Mouse (Mus musculus): ENCODE data around the gene Chdh. TPM values are rescaled to one million over a fixed set of nuclear protein-coding genes. Genes with fewer than 3 reads are reported as not detected.

Chdh gene
- total RNA-seq, 2 experiments from 2014 or later = 0.35 to 0.56 TPM

DNA sequence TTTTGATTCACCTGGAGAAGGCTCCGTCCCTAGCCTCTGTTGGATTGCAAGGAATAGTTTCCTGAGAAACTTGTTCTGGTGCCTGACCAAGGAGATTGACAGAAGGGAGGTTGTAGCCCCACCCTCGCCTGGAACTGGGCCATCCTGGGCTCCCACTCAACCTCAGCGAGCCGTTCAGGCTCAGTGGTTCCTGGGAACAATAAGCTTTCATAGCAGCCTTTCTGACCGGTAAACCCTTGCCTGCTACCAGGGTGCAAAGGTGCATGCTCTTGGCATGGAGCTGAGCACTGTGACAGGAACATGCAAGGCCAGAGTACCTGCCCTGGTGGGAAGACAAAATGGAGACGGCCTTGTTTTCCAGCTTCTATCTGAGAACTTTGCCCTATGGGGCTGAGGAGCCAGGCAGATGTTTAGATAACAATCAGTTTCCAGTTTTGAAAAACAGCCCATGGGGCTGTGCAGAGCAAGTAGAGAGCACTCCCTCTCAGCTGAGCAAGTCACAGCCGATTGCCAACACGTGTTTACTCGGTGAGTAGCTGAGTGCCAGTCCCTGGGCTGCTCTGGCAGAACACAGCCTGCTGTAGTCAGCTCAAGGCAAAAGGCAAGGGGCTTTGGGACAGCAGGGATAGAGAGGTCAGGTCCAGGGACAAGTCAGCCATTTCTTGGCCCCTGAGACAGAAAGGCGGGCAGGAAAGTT is 1.2 kb downstream of the Chdh start:
- peak; percentile 63 to 68 for DNase-seq
- intact Hi-C loops (cut with DNase I) = no loop called here

DNA sequence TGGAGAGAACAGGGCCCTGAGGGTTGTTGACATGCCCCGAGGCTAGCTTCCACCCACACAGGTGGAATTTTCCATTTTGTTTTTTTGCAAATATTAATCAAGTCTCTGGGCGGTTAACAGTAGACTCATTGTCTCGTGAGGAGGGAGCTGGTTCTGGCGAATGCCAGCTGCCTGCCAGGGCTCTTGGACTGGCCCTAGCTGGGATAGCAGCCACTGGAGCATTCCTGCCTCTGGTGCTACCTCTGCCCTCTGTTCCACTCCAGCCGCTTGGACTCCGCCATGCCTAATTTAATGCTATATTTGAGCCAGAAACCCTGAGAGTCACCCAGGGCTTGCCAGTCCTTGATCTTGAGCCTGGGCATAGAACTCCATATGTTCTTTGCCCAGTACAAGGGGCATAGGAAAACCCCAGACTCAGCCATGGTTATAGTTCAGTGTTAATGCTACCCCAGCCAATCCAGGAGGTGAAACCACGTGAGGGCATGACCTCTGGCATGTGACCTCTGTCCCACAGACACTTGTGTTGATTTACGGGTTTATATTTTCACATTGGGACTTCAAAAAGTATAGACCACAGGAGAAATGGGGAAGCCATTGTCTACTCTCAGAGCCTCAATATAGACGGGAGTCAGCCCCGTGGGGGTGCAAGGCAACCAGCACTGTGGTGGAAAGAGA is 3.2 kb downstream of the Chdh start:
- intact Hi-C loops (cut with DNase I) = no loop called here
- DNase-seq = no peak

DNA sequence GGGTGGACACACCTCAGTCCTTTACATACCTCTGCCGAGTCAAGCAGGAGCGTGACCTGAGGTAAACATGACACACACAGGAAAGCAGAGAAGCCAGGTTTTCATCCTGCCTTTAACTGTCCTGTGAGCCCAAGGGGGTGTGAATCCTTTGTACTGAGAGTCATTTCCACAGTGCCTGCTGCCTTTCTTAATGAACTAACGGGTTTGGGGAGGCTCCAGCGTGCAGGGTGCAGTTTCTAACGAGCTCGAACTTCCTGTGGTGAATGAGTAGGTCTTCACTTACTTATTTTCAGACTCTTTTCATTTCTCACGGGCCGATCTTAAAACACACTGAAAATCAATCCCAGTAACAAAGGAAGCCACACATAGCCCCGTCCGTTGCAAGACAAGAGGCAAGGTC is 5.7 kb downstream of the Chdh start:
- DNase-seq = no peak
- intact Hi-C loops (cut with DNase I) = no loop called here

DNA sequence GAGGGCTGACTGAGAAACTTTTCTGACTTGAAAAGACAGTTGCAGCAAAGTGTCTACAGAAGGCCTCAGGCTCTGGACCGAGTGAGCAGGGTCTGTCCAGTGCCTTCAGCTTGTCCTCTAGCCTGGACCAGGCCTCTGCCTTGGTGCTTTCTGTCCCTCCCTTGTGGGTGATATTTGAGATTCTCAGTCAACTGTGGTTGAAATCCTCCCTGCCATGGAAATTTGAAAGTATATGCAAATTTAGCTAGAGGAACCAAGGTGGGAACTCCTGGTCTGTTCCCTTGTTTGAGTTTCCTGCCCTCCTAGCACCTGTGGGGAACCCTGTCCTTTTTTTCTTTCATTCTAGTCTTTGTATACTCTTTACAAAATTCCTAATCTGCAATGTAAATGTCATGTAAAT is 6.2 kb downstream of the Chdh start:
- DNase-seq = no peak
- intact Hi-C loops (cut with DNase I) = no loop called here

DNA sequence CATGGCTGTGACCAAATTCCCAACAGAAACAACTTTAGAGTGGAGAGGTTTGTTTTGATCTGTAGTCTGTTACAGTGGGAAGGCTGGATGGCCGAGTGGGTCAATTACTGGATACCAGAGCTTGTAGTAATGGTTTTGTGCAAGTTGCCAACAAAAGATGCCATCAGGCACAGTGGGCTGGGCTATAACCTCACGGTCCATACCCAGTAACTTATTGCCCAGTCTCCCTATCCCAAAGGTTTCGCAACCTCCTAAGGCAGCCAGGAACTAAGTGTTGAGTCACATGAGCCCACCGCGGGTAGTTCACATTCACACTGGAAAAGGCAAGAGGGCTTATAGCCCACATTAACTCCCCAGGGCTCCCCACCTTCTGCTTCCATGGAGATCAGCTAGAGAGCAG is 7.8 kb downstream of the Chdh start:
- DNase-seq = no peak
- intact Hi-C loops (cut with DNase I) = no loop called here

DNA sequence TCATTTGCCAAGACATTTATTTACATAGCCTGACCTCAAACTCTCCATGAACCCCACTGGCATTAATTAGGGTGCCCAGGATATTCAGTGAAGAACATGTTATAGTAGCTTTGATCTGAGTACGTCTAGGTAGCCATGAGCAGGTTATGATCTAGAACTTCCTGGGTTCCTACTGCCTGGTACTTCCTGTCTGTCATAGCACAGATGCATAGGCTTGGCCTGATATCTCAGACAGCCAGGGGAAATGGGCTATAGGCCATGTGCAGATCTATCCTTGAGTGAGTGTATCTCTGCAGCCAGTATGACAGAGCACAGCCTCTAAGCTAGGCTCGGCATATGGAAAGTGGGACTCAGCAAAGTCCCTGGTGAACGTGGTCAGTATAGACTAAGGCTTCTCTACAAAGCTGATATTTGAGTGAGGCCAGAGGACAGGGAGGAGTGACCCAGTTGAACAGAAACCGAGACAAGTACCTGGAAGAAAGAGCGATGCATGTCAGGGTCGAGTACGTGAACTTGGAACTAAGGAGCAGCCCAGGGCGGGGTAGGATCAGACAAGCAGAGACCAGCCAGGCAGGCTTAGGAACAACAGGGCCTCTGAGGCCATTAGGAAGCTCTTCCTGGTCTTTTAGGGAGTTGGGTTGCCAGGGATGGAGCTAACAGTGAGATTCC is 9.1 kb downstream of the Chdh start:
- DNase-seq = no peak
- intact Hi-C loops (cut with DNase I) = no loop called here

DNA sequence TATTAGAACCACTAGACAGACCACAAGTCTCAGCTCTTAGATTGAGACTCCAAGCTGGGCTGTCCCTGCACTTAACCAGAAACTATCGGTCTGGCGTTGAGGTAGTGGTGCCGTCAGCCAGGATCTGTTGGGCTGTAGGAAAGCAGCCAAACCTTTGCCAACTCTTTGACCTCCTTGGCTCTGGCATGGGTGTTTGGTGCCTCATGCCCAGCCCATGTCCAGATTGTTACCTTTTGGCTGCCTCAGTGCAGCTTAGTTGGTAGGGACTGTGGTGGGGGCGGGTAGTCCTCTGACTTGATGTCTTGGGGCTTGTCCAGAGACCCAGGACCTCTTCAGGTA is 9.6 kb downstream of the Chdh start:
- no peak for DNase-seq

DNA sequence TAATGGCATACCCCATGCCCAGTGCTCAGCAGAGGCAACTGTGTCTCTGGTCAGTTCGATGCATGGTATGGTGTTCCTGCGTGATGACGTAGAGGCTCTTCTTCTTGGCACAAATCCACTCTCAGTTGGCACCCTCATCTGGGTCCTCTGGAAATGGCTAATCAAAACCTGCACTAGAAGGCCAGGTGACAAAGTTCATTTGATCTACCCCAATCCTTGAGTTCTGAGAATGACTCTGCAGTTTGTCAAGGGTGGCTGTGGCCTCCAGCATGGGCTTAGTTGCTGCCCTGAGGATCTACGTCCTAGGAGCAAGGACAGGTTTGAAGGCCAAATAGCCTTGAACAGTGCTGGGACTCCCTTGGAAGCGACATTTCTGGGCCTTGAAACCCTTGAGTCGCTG is 10.0 kb downstream of the Chdh start:
- no peak for DNase-seq
- intact Hi-C loops (cut with DNase I) = no loop called here

More for the DNA sequence above, 9.6 kb downstream of the Chdh start:
- intact Hi-C loops (cut with DNase I) = no loop called here

DNA sequence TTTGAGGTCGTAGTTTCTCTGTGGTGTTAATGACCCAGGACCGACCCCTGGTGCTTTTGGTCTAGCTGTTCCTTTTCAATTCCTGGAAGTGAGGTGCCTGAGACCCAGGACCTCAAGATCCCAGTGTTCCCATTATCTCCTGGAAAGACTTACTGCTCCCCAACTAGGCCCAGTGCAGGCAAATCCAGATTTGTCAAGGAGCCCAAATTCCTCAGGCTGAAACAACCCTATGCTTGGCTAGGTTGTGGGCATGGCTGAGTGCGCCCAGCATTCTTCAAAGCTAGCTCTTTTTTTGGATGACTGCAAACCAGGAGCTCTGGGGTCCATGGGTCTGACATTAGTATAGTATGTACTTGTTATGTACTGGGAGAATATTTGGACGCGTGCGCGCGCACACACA is 10.6 kb downstream of the Chdh start:
- intact Hi-C loops (cut with DNase I) = no loop called here
- DNase-seq = no peak

DNA sequence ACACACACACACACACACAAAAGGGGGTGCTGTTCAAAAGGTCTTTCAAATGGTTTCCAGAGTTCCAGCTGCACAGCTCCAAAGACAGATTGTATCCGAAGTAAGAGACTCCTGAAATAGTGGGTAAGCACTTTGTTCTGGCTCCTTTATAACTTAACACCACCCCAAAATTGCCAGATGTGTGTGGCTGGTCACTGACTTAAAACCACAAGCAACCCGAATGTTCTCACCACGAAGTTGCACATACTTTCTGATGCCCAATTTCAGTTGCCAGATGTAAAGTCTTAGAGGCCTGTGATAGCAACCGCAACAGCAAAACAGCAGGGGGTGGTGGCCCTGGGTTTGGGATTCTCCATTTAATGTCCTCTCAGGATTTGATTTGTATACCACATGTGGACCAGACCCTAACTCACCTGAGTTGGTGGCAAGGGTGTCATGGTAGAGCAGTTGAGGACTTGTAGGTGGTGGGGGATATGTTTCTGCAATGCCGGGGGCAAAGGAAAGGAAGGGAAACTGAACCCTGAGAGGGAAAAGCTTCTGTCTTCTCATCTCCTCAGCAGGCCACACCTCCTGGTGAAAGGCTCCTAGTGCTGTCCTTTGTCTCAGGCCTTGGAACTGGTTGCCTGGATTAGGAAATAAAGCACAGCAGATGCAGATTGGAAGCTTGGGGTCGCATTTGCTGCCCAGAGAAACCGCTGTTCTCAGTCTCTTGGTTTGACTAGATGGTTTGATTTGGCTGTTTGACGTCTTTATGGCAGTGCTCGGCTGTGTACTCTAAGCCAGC is 11.2 kb downstream of the Chdh start:
- intact Hi-C loops (cut with DNase I) = no loop called here
- no peak for DNase-seq

DNA sequence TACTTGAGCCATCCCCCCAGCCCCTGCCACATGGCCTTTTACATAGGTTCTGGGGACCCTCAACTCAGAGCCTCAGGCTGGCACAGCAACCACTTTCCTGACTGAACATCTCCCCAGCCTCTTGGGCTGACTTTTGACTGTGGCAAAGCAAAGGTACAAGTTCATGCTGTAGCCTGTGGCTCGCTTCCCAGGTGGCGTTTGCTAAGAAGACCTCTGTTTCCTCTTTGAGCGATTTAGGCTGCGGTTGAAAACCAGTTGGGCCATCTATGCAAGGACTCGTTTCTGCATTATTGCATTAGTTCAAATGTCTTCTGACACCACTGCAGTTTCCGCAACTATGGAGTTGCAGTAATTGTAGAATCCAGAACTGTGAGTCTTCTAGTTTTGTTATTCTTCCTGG is 13.6 kb downstream of the Chdh start:
- intact Hi-C loops (cut with DNase I) = no loop called here
- no peak for DNase-seq

DNA sequence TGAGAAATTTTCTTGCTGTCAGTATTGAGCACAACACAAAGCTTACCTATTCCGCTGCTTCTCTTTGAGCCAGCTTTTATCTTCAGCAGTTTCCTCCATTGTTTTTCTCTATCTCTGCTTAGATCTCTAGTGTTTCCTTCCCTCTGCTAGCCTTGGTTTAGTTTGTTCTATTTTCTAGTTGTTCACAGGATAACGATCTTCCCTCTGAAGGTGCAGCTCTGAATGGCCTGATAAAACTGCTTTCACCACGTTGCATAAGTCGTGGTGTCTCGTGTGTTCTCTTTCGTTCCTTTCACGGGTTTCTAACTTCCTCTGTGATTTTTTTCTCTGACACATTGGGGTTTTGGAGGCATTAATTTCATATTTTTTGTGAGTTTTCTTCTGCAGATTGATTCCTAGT is 15.6 kb downstream of the Chdh start:
- no peak for DNase-seq
- intact Hi-C loops (cut with DNase I) = no loop called here

DNA sequence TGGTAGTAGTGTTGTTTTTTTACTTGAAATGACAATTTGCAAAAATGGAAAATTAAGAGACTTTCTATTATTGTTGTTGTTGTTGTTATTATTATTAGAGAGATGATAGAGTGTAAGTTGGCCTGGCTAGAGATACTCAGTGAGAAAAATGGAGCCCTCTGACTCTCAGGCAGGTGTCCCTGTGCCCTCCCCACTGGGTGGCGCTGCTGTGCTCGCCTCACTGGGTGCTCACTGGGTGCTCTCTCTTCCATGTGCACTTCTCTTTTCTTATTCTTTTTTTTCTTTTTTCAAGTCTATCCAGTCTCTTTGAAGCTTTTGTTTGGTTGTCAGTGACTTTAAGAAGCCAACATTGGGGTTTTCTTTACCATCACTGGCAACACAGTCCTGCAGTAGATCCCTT is 18.6 kb downstream of the Chdh start:
- DNase-seq = no peak
- intact Hi-C loops (cut with DNase I) = no loop called here

DNA sequence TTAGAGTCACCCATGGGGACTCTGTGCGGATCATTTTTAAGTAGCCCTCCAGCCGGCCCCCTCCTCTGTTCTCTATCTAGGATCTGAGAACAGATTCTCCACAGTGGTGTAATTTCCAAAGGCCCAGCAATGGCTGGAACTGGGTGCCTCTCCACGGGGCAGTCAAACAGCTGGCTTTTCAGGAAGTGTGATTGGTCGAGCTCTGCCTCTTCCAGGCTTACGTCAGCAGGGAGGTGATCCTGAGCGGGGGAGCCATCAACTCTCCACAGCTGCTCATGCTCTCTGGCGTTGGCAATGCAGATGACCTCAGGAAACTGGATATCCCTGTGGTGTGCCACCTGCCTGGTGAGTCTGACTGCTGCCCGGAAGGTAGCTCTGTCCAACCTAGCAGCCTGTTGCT is 24.6 kb downstream of the Chdh start:
- no peak for DNase-seq
- intact Hi-C loops (cut with DNase I) = no loop called here

DNA sequence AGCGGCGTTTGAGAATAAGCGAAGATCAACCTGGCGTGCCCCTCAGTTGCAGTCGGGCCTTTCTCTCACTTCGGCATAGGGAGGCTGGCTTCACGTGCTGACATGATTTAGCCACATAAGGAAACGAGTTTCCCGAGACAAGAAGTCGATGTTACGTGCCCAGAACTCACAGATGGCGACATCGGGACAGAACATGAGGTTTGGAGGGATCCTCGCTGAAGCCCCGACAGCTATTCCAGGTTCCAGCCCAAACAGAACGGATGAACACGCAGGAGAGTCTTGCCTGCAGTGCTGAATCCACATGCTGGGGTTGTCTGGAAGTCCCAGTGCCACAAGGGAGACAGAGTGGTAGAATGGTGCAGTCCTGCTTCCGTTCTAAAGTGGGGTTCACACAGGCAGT is 29.6 kb downstream of the Chdh start:
- no peak for DNase-seq

DNA sequence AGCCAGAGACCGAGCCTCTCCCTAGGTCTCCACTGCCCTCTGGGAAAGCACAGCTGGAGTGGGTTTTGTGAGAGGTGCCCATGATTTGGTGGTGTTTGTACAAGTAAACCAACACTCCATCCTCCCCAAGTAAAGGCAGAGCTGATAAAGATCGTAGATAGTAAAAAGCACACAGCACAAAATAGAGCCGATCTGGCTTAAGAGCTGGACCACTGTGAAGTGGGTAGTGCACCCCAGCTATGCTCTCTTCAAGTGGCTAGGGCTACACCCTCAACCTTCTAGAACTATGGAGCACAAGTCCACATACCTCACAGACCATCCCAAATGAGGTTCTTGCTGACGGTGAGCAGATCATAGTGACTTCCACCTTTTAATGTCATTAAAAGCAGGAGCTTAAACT is 30.6 kb downstream of the Chdh start:
- intact Hi-C loops (cut with DNase I) = no loop called here
- no peak for DNase-seq

More for the DNA sequence above, 29.6 kb downstream of the Chdh start:
- intact Hi-C loops (cut with DNase I) = no loop called here

DNA sequence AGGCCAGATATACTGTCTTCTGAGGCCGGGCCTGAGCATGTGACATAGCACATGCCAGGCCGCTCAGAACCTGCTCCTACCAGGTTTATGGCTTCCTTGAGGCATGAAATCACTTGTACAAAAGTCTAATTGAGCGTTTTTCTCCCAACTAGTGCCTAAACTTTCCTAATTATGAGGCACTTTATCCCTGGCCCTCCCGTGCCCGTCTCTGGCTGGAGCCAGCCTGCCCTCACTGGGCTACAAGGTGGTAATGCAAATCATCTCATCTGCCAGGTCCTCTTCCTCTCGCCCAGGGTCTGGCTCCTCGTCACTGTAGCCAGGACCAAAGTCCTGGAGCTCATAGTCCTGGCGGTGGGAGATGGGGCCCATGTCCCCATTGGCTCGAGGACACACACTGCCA is 33.0 kb downstream of the Chdh start:
- intact Hi-C loops (cut with DNase I) = no loop called here
- DNase-seq = no peak

DNA sequence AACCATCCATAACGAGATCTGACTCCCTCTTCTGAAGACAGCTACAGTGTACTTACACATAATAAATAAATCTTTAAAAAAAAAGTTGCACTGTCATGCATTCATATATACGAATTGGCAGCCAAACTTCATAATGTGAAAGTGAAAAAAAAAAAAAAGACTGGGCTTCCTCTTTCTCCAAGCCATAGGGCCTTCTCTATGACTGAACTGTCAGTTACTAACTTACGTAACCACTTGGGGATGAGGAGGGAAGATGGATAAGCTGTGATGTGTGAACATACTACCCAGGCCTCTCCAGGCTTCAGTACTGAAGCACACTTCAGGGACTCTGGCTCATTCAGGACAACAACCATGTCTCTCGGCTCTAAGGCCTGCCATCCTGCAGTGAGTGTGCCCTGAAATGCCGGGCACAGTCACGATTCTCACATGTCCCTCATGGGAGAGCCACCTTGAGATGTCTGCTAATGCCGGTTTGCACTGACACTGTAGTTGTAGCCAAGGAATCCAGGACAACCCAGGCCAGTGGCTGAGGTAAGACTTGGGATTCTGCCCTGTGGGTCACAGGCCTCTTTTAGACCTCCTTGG is 34.6 kb downstream of the Chdh start:
- intact Hi-C loops (cut with DNase I) = no loop called here
- DNase-seq = peak; percentile 28 to 40

DNA sequence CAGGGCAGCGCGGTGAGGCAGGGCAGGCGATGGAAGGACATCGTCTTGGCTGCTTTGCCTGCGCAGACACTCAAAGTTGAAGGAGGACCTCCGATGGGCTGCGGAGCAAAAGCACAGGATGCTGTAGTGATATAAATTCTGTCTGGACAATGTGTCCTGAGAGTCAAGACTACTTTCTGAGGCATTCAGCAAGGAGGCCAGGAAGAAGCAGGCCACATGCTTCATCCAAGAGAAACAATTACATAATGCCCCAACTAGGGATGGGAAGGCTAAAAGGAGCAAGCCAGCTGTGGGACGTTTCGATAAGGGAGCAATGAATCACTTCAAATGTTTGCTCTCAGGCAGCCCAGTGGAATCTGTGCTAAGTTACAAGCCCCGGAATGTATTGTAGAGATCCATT is 36.4 kb downstream of the Chdh start:
- intact Hi-C loops (cut with DNase I) = no loop called here
- peak; percentile 22 to 49 for DNase-seq

DNA sequence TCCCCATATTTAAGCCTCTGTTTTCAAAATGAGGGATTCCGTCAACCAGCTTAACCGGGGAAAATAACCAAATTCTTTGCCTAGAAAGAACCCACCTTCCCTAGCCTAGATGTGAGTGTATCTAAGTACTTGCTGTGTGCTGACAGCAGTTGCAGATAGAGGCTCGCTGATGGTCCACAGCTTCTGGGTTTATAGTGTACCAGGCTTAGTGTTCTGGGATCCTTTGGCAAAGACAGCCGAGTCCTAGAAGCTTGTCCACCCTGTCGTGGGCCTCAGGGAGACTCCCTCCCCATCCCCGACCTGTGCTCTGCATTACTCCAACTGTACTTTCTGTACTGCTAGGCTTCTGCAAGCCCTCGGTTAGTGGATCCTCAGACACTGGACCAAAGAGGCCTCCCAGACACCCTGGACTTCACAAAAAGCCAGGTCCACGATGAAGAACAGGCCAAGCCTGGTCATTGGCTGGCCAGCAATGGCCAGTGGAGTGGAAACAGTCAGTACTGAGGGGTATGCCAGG is 36.9 kb downstream of the Chdh start:
- intact Hi-C loops (cut with DNase I) = no loop called here
- DNase-seq = peak in 1 of 2 experiments; percentile 31

DNA sequence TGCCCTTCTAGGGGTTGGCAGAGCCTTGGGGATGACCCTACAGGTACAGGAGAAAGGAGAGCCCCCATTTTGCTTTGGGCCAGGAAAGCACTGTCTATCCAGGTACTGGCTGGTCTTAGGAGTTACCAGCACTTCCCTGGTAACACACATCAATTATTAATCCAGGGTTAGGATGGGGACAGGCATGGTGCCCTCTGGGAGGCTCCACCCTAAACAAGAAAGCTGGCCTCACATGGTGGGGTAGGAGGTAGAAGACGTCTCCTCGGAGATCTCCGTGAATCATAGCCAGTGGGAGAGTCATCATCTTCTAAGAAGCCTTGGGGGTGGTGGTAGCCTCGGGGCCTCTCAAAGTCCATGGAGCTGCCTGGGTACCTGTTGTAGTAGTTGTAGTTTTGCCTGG is 38.2 kb downstream of the Chdh start:
- intact Hi-C loops (cut with DNase I) = no loop called here
- no peak for DNase-seq

Measured in heart, postnatal 36 days (tissue).